10 mouse cellular contexts compared by ENCODE assay signal in genomic region chr14:110762588-110763220, GRCm38 (mm10). TPM values are rescaled to one million over a fixed set of nuclear protein-coding genes. Genes with fewer than 3 reads are reported as not detected.
DNase-seq lines count a peak whose midpoint lies in the region; ATAC-seq and TF ChIP-seq lines count a peak whose summit lies in the region.
"Had no signal": no experiment of that assay in that cellular context is flagged by ENCODE, and none has a peak within 500 bp of the region (broad histone marks: within the 10 kb centered on the region; RNA-seq: fewer than 3 reads in every experiment).

No protein-coding gene starts in this region.

- TF ChIP-seq EP300 in stomach, postnatal 0 days (optimal IDR thresholded peaks at IDR 0.05): no peak

- no peak overlapping the region for H3K27ac ChIP-seq in hindbrain, embryonic 12.5 days
- H3K27ac ChIP-seq in hindbrain, embryonic 16.5 days (ENCODE audit: low read depth, low read length): no peak overlapping the region
- no peak overlapping the region for H3K27ac ChIP-seq in midbrain, embryonic 13.5 days
- H3K27ac ChIP-seq in midbrain, embryonic 16.5 days (ENCODE audit: low read length): no peak overlapping the region
- no peak overlapping the region for H3K27ac ChIP-seq in stomach, postnatal 0 days (replicated peaks)

- peak; percentile 78 for TF ChIP-seq CTCF in stomach, postnatal 0 days (IDR thresholded peaks at IDR 0.05; ENCODE audit: low read depth)

- no peaks in the 10 kb centered on the region for H3K4me1 ChIP-seq in hindbrain, embryonic 12.5 days
- no peaks in the 10 kb centered on the region for H3K4me1 ChIP-seq in hindbrain, embryonic 16.5 days (ENCODE audit: control insufficient read depth, insufficient read depth, low read depth, low read length)
- no peaks in the 10 kb centered on the region for H3K4me1 ChIP-seq in midbrain, embryonic 13.5 days (replicated peaks)
- H3K4me1 ChIP-seq in midbrain, embryonic 16.5 days (ENCODE audit: control insufficient read depth, insufficient read depth, low read length): no peaks in the 10 kb centered on the region
- no peaks in the 10 kb centered on the region for H3K4me1 ChIP-seq in stomach, postnatal 0 days (replicated peaks; ENCODE audit: control insufficient read depth, insufficient read depth)

- no peaks in the 10 kb centered on the region for H3K27me3 ChIP-seq in hindbrain, embryonic 12.5 days
- H3K27me3 ChIP-seq in hindbrain, embryonic 16.5 days (replicated peaks; ENCODE audit: control insufficient read depth, insufficient read depth, low read length): no peaks in the 10 kb centered on the region
- no peaks in the 10 kb centered on the region for H3K27me3 ChIP-seq in midbrain, embryonic 13.5 days
- H3K27me3 ChIP-seq in midbrain, embryonic 16.5 days (ENCODE audit: control insufficient read depth, insufficient read depth, low read depth, low read length): no peaks in the 10 kb centered on the region
- no peaks in the 10 kb centered on the region for H3K27me3 ChIP-seq in stomach, postnatal 0 days (ENCODE audit: control insufficient read depth, insufficient read depth, low read length)

- H3K9me3 ChIP-seq in hindbrain, embryonic 12.5 days (replicated peaks): no peaks in the 10 kb centered on the region
- H3K9me3 ChIP-seq in hindbrain, embryonic 16.5 days (ENCODE audit: control insufficient read depth, low read length): no peaks in the 10 kb centered on the region
- H3K9me3 ChIP-seq in midbrain, embryonic 13.5 days: no peaks in the 10 kb centered on the region
- H3K9me3 ChIP-seq in midbrain, embryonic 16.5 days (replicated peaks; ENCODE audit: control insufficient read depth, low read length, poor library complexity, severe bottlenecking): no peaks in the 10 kb centered on the region
- no peaks in the 10 kb centered on the region for H3K9me3 ChIP-seq in stomach, postnatal 0 days (ENCODE audit: control insufficient read depth, low read length)

- WGBS in hindbrain, embryonic 12.5 days: 20% methylated on average over 7 of the region's 7 CpGs
- WGBS in hindbrain, embryonic 16.5 days: 22% methylated on average over 7 of the region's 7 CpGs
- 21% methylated on average over 7 of the region's 7 CpGs for WGBS in midbrain, embryonic 13.5 days
- 21% methylated on average over 7 of the region's 7 CpGs for whole genome bisulfite sequencing in midbrain, embryonic 16.5 days
- WGBS in stomach, postnatal 0 days: 20% methylated on average over 7 of the region's 7 CpGs

- no peak overlapping the region for H3K4me2 ChIP-seq in hindbrain, embryonic 12.5 days (replicated peaks)
- H3K4me2 ChIP-seq in hindbrain, embryonic 16.5 days (ENCODE audit: low read length): no peak overlapping the region
- no peak overlapping the region for H3K4me2 ChIP-seq in midbrain, embryonic 13.5 days (replicated peaks)
- no peak overlapping the region for H3K4me2 ChIP-seq in midbrain, embryonic 16.5 days (ENCODE audit: low read length)
- H3K4me2 ChIP-seq in stomach, postnatal 0 days (replicated peaks; ENCODE audit: low read depth): no peak overlapping the region

- H3K36me3 ChIP-seq in hindbrain, embryonic 12.5 days: no peaks in the 10 kb centered on the region
- H3K36me3 ChIP-seq in hindbrain, embryonic 16.5 days (ENCODE audit: control insufficient read depth, insufficient read depth, low read length): no peaks in the 10 kb centered on the region
- H3K36me3 ChIP-seq in midbrain, embryonic 13.5 days: no peaks in the 10 kb centered on the region
- H3K36me3 ChIP-seq in midbrain, embryonic 16.5 days (ENCODE audit: control insufficient read depth, insufficient read depth, low read length): no peaks in the 10 kb centered on the region
- no peaks in the 10 kb centered on the region for H3K36me3 ChIP-seq in stomach, postnatal 0 days (ENCODE audit: control insufficient read depth, insufficient read depth, low read length)

- ATAC-seq in hindbrain, embryonic 12.5 days (ENCODE audit: low FRiP score): 0 out of 2 replicates have a peak, but pooled peaks have one; percentile 22
- no peak for ATAC-seq in hindbrain, embryonic 16.5 days
- ATAC-seq in midbrain, embryonic 13.5 days: 0 out of 2 replicates have a peak, but pooled peaks have one; percentile 3
- ATAC-seq in midbrain, embryonic 16.5 days: no peak
- ATAC-seq in common myeloid progenitor, adult 5-6 weeks (replicated peaks; ENCODE audit: low read depth, poor library complexity, severe bottlenecking): 0 out of 2 replicates have a peak, but pooled peaks have one; percentile 50
- ATAC-seq in stomach, postnatal 0 days (ENCODE audit: low FRiP score, low TSS enrichment): no peak

- H3K9ac ChIP-seq in hindbrain, embryonic 12.5 days: no peak overlapping the region
- no peak overlapping the region for H3K9ac ChIP-seq in hindbrain, embryonic 16.5 days (ENCODE audit: low read depth, low read length)
- no peak overlapping the region for H3K9ac ChIP-seq in midbrain, embryonic 13.5 days (replicated peaks)
- no peak overlapping the region for H3K9ac ChIP-seq in midbrain, embryonic 16.5 days (ENCODE audit: low read depth, low read length)
- H3K9ac ChIP-seq in stomach, postnatal 0 days (ENCODE audit: low read length): no peak overlapping the region

- H3K4me3 ChIP-seq in hindbrain, embryonic 12.5 days: no peak overlapping the region
- H3K4me3 ChIP-seq in hindbrain, embryonic 16.5 days (ENCODE audit: low read length): no peak overlapping the region
- no peak overlapping the region for H3K4me3 ChIP-seq in midbrain, embryonic 13.5 days (replicated peaks)
- H3K4me3 ChIP-seq in midbrain, embryonic 16.5 days (ENCODE audit: low read depth, low read length): no peak overlapping the region
- no peak overlapping the region for H3K4me3 ChIP-seq in stomach, postnatal 0 days (ENCODE audit: low read depth, low read length)

- no peak for DNase-seq in stomach, postnatal 0 days (ENCODE audit: low spot score)
- DNase-seq in thymus, postnatal 4 days: no peak
- no peak for DNase-seq in right cerebral cortex, postnatal 4 days
- DNase-seq: cerebellum, adult 8-10 months; heart, postnatal 10 days had no signal

RNA-seq across cellular contexts. Expression of gene Slitrk6, which starts 7.8 kb away (rescaled TPM):
- 7.0 and 7.7 TPM in 2 replicates for polyA plus RNA-seq in hindbrain, embryonic 12.5 days (2016; fragmentation: Nextera tagmentation; extraction: Ambion mirVana)
- polyA plus RNA-seq in hindbrain, embryonic 16.5 days (2015; fragmentation: Nextera tagmentation; extraction: Ambion mirVana): 3.0 and 3.3 TPM in 2 replicates
- polyA plus RNA-seq in midbrain, embryonic 13.5 days (2015; fragmentation: Nextera tagmentation; extraction: Ambion mirVana): 3.1 and 3.4 TPM in 2 replicates
- polyA plus RNA-seq in midbrain, embryonic 16.5 days (2015; fragmentation: Nextera tagmentation; extraction: Ambion mirVana): 7.1 and 11.0 TPM in 2 replicates
- not detected in 2 replicates for total RNA-seq in common myeloid progenitor, adult 5-6 weeks (2017)
- polyA plus RNA-seq in stomach, postnatal 0 days (2015; fragmentation: Nextera tagmentation; extraction: Ambion mirVana): 6.5 and 6.7 TPM in 2 replicates

Comparison
In these comparisons a context has a peak if more than half of its experiments do, and no peak if none do; other contexts are left out.
1. ATAC-seq: peak in hindbrain, embryonic 12.5 days (single experiment), midbrain, embryonic 13.5 days (single experiment) and common myeloid progenitor, adult 5-6 weeks (single experiment); none in hindbrain, embryonic 16.5 days (single experiment), midbrain, embryonic 16.5 days (single experiment) and stomach, postnatal 0 days (single experiment).